Mouse (Mus musculus) neural tube, embryonic 12.5 days (tissue): ENCODE data around the gene Tlk1. TPM values are rescaled to one million over a fixed set of nuclear protein-coding genes. Genes with fewer than 3 reads are reported as not detected.
"Not testable (repeated sequence)": the region's sequence is repeated elsewhere in the genome, so short reads cannot be mapped to it uniquely, and the experiment has no call there.

Experiments
- ATAC-seq: fragments of 200-750 bp; cut with Nextera tagmentation; 2 replicates; pipeline ENCODE4 v1.8.0; 2017; ENCODE audit warnings: low read depth, mild to moderate bottlenecking, moderate TSS enrichment, moderate library complexity; ENCODE audit not compliant: low FRiP score
- H3K27ac ChIP-seq: fragments of 300-500 bp; sonication (generic); 2 replicates; pipeline ENCODE4 v1.5.1; 2016
- H3K27me3 ChIP-seq: fragments of 300-500 bp; sonication (generic); replicated peaks from 2 replicates; pipeline ENCODE4 v1.6.1; 2016; ENCODE audit warnings: mild to moderate bottlenecking
- H3K36me3 ChIP-seq: fragments of 300-500 bp; sonication (generic); 2 replicates; pipeline ENCODE4 v1.6.1; 2016; ENCODE audit warnings: mild to moderate bottlenecking
- H3K4me1 ChIP-seq: fragments of 300-500 bp; sonication (generic); 2 replicates; pipeline ENCODE4 v1.6.1; 2016
- H3K4me2 ChIP-seq: fragments of 300-500 bp; sonication (generic); replicated peaks from 2 replicates; pipeline ENCODE4 v1.6.1; 2016; ENCODE audit warnings: mild to moderate bottlenecking
- H3K4me3 ChIP-seq: fragments of 300-500 bp; sonication (generic); 2 replicates; pipeline ENCODE4 v1.5.1; 2016
- H3K9ac ChIP-seq: fragments of 300-500 bp; sonication (generic); 2 replicates; pipeline ENCODE4 v1.6.1; 2016; ENCODE audit warnings: mild to moderate bottlenecking
- H3K9me3 ChIP-seq: fragments of 300-500 bp; sonication (generic); 2 replicates; pipeline ENCODE4 v1.6.1; 2016; ENCODE audit warnings: mild to moderate bottlenecking
- WGBS: fragments of 180-500 bp; shearing (Covaris S2); methylation state at CpG from one replicate; pipeline ENCODE4 v1.1.7; 2016; 5-methylcytosine and 5-hydroxymethylcytosine counted together
- polyA plus RNA-seq: library from polyadenylated mRNA; unstranded; fragments of >200 nt; fragmentation: Nextera tagmentation; extraction: Ambion mirVana; gene quantifications from 2 replicates; pipeline ENCODE4 v1.2.1, GENCODE M21; 2016

Gene Tlk1
- polyA plus RNA-seq, 1 experiment from 2014 or later, result 36.1 TPM

- H3K27ac ChIP-seq, result no peak overlapping the region
- no peak overlapping the region for H3K4me2 ChIP-seq
- H3K9ac ChIP-seq, result no peak overlapping the region
- H3K36me3 ChIP-seq, result no peaks in the 10 kb centered on the region
- H3K4me3 ChIP-seq, result no peak overlapping the region
- H3K27me3 ChIP-seq, result no peaks in the 10 kb centered on the region
- no peak for ATAC-seq
- H3K9me3 ChIP-seq, result no peaks in the 10 kb centered on the region
- no peaks in the 10 kb centered on the region for H3K4me1 ChIP-seq
Observed at GRCm38 (mm10) chr2:70808681-70809080, 16.8 kb downstream of the Tlk1 start.

GRCm38 (mm10) chr2:70807678-70808077, 17.9 kb downstream of the Tlk1 start:
- not testable (repeated sequence) for H3K36me3 ChIP-seq, H3K4me3 ChIP-seq, H3K27ac ChIP-seq, H3K4me2 ChIP-seq, ATAC-seq, H3K27me3 ChIP-seq, H3K9ac ChIP-seq, H3K4me1 ChIP-seq, H3K9me3 ChIP-seq
- WGBS, result 91% methylated on average over 3 of the region's 3 CpGs

GRCm38 (mm10) chr2:70806020-70806419, 19.5 kb downstream of the Tlk1 start:
- Histone ChIP-seq H3K9ac (no peak overlapping the region), H3K27ac (no peak overlapping the region), H3K4me2 (no peak overlapping the region), H3K27me3 (no peaks in the 10 kb centered on the region), H3K4me1 (no peaks in the 10 kb centered on the region), H3K4me3 (no peak overlapping the region), H3K9me3 (no peaks in the 10 kb centered on the region), H3K36me3 (no peaks in the 10 kb centered on the region)
- WGBS, result 85% methylated on average over 5 of the region's 5 CpGs
- ATAC-seq, result no peak

- not testable (repeated sequence) for H3K4me2 ChIP-seq, H3K4me3 ChIP-seq, H3K9ac ChIP-seq, H3K4me1 ChIP-seq, H3K36me3 ChIP-seq, ATAC-seq, H3K27me3 ChIP-seq, H3K27ac ChIP-seq, H3K9me3 ChIP-seq
- 89% methylated on average over 4 of the region's 4 CpGs for WGBS
Observed at GRCm38 (mm10) chr2:70803696-70804095, 21.8 kb downstream of the Tlk1 start.

- H3K27ac ChIP-seq, result no peak overlapping the region
- no peak overlapping the region for H3K4me3 ChIP-seq
- H3K27me3 ChIP-seq, result no peaks in the 10 kb centered on the region
- no peaks in the 10 kb centered on the region for H3K4me1 ChIP-seq
- H3K9me3 ChIP-seq, result no peaks in the 10 kb centered on the region
- H3K4me2 ChIP-seq, result no peak overlapping the region
- no peaks in the 10 kb centered on the region for H3K36me3 ChIP-seq
- ATAC-seq, result no peak
- 47% methylated on average over 6 of the region's 6 CpGs for WGBS
- H3K9ac ChIP-seq, result no peak overlapping the region
Observed at GRCm38 (mm10) chr2:70802658-70803057, 22.9 kb downstream of the Tlk1 start.

- Histone ChIP-seq H3K9me3 (no peaks in the 10 kb centered on the region), H3K4me2 (no peak overlapping the region), H3K9ac (no peak overlapping the region), H3K36me3 (no peaks in the 10 kb centered on the region), H3K27ac (no peak overlapping the region), H3K4me1 (no peaks in the 10 kb centered on the region), H3K27me3 (no peaks in the 10 kb centered on the region), H3K4me3 (no peak overlapping the region)
- no peak for ATAC-seq
Observed at GRCm38 (mm10) chr2:70801543-70801942, 24.0 kb downstream of the Tlk1 start.

GRCm38 (mm10) chr2:70800396-70800795, 25.1 kb downstream of the Tlk1 start:
- Histone ChIP-seq H3K4me3 (no peak overlapping the region), H3K4me2 (no peak overlapping the region), H3K27me3 (no peaks in the 10 kb centered on the region), H3K36me3 (no peaks in the 10 kb centered on the region), H3K27ac (no peak overlapping the region), H3K4me1 (no peaks in the 10 kb centered on the region), H3K9me3 (no peaks in the 10 kb centered on the region), H3K9ac (no peak overlapping the region)
- 92% methylated on average over 1 of the region's 1 CpGs for WGBS
- no peak for ATAC-seq

- WGBS, result 83% methylated on average over 4 of the region's 4 CpGs
- ATAC-seq, result no peak
Observed at GRCm38 (mm10) chr2:70793276-70793675, 32.3 kb downstream of the Tlk1 start.

GRCm38 (mm10) chr2:70790246-70790645, 35.3 kb downstream of the Tlk1 start:
- Histone ChIP-seq H3K4me3 (no peak overlapping the region), H3K4me2 (no peak overlapping the region), H3K9me3 (no peaks in the 10 kb centered on the region), H3K4me1 (no peaks in the 10 kb centered on the region), H3K9ac (no peak overlapping the region), H3K36me3 (peaks cover 5% of the 10 kb centered on the region; the same call in 1 of the 2 replicates), H3K27ac (no peak overlapping the region), H3K27me3 (no peaks in the 10 kb centered on the region)
- 90% methylated on average over 2 of the region's 2 CpGs for WGBS
- ATAC-seq, result no peak

More at GRCm38 (mm10) chr2:70793276-70793675, 32.3 kb downstream of the Tlk1 start:
- H3K4me2 ChIP-seq, result no peak overlapping the region
- peaks cover 5% of the 10 kb centered on the region; the same call in 1 of the 2 replicates for H3K36me3 ChIP-seq
- H3K9ac ChIP-seq, result no peak overlapping the region
- H3K27ac ChIP-seq, result no peak overlapping the region
- H3K27me3 ChIP-seq, result no peaks in the 10 kb centered on the region
- no peaks in the 10 kb centered on the region for H3K4me1 ChIP-seq
- no peaks in the 10 kb centered on the region for H3K9me3 ChIP-seq
- H3K4me3 ChIP-seq, result no peak overlapping the region

- no peak overlapping the region for H3K9ac ChIP-seq
- H3K27ac ChIP-seq, result no peak overlapping the region
- H3K4me1 ChIP-seq, result no peaks in the 10 kb centered on the region
- ATAC-seq, result no peak
- no peak overlapping the region for H3K4me3 ChIP-seq
- H3K36me3 ChIP-seq, result no peaks in the 10 kb centered on the region
- H3K4me2 ChIP-seq, result no peak overlapping the region
- H3K9me3 ChIP-seq, result no peaks in the 10 kb centered on the region
- WGBS, result 95% methylated on average over 3 of the region's 3 CpGs
- H3K27me3 ChIP-seq, result no peaks in the 10 kb centered on the region
Observed at GRCm38 (mm10) chr2:70789331-70789730, 36.2 kb downstream of the Tlk1 start.

- ATAC-seq, result no peak
- Histone ChIP-seq H3K27ac (no peak overlapping the region), H3K9me3 (no peaks in the 10 kb centered on the region), H3K9ac (no peak overlapping the region), H3K4me3 (no peak overlapping the region), H3K27me3 (no peaks in the 10 kb centered on the region), H3K36me3 (no peaks in the 10 kb centered on the region), H3K4me1 (no peaks in the 10 kb centered on the region), H3K4me2 (no peak overlapping the region)
- WGBS, result 77% methylated on average over 4 of the region's 4 CpGs
Observed at GRCm38 (mm10) chr2:70784447-70784846, 41.1 kb downstream of the Tlk1 start.

- WGBS, result 89% methylated on average over 8 of the region's 8 CpGs
- ATAC-seq, result no peak
- no peak overlapping the region for H3K4me2 ChIP-seq
Observed at GRCm38 (mm10) chr2:70783504-70783903, 42.0 kb downstream of the Tlk1 start.

GRCm38 (mm10) chr2:70779634-70780033, 45.9 kb downstream of the Tlk1 start:
- no peaks in the 10 kb centered on the region for H3K9me3 ChIP-seq
- no peak for ATAC-seq
- H3K4me3 ChIP-seq, result no peak overlapping the region
- H3K36me3 ChIP-seq, result peaks cover 3% of the 10 kb centered on the region; the same call in 1 of the 2 replicates
- peaks cover 3% of the 10 kb centered on the region; the same call in 1 of the 2 replicates for H3K4me1 ChIP-seq
- 100% methylated on average over 1 of the region's 1 CpGs for WGBS
- no peak overlapping the region for H3K9ac ChIP-seq
- H3K27me3 ChIP-seq, result no peaks in the 10 kb centered on the region
- no peak overlapping the region for H3K27ac ChIP-seq
- H3K4me2 ChIP-seq, result no peak overlapping the region

More at GRCm38 (mm10) chr2:70783504-70783903, 42.0 kb downstream of the Tlk1 start:
- Histone ChIP-seq H3K4me3 (no peak overlapping the region), H3K9ac (no peak overlapping the region), H3K4me1 (no peaks in the 10 kb centered on the region), H3K27ac (no peak overlapping the region), H3K9me3 (no peaks in the 10 kb centered on the region), H3K27me3 (no peaks in the 10 kb centered on the region), H3K36me3 (no peaks in the 10 kb centered on the region; the same call in 1 of the 2 replicates)
